Mouse (Mus musculus): ENCODE measurements around the gene Plekho1. TPM values are rescaled to one million over a fixed set of nuclear protein-coding genes. Genes with fewer than 3 reads are reported as not detected.
"Not testable (repeated sequence)": the region's sequence is repeated elsewhere in the genome, so short reads cannot be mapped to it uniquely, and the experiment has no call there.

The Plekho1 gene
- total and polyA plus RNA-seq, 3 experiments, result 22.3 to 24.6 (median 23.4) TPM

DNA sequence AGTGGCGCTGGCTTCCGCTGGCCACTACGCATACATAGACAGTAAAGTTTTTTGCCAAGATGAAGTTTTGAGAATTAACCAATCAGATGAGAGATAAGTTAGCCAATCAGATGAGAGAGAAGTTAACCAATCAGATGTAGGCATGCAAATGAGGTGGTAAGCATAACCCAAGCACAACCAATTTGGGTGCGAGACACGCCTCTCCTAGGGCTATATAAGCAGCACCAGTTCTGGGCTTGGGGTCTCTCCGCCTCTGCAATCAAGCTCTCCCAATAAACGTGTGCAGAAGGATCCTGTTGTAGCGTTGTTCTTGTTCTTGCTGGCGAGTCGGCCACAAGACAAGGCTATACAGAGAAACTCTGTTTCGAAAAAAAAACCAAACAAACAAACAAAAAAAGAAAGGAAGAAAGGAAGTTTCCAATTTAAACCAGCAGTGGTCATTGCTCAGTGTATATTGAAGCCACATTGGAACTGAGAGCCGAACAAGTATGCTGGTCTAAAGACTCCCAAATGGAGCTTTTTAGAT, 41.1 kb downstream of the Plekho1 start:
- H3K36me3 ChIP-seq (replicated peaks in 1 of 2; ENCODE audit: control insufficient read depth in 1 of 2, insufficient read depth in 1 of 2, low read length in 1 of 2); DNase-seq (ENCODE audit: extremely low read depth); H3K27me3 ChIP-seq (replicated peaks); in situ Hi-C loops (cut with MboI; ENCODE audit: low pct_ligation_motif_present, low pct_unique_long_range_greater_than_20kb, low sequenced_read_pairs); H3K79me2 ChIP-seq (replicated peaks; ENCODE audit: control insufficient read depth, extremely low read depth, insufficient read depth, poor library complexity, severe bottlenecking); H3K27ac ChIP-seq (ENCODE audit: insufficient read depth, low read depth); H3K9me3 ChIP-seq (replicated peaks; ENCODE audit: low read length); H3K4me3 ChIP-seq (replicated peaks in 1 of 3; ENCODE audit: low read depth in 2 of 3, low read length in 2 of 3, poor library complexity in 1 of 3); H3K4me2 ChIP-seq (ENCODE audit: insufficient read depth, low read depth, poor library complexity, severe bottlenecking); H3K9ac ChIP-seq (ENCODE audit: insufficient read depth, low read depth); dilution Hi-C loops (cut with MboI; ENCODE audit: extremely low pct_ligation_motif_present, extremely low pct_unique_long_range_greater_than_20kb, low sequenced_read_pairs): not testable (repeated sequence)
- peaks cover 16 to 56% of the 10 kb centered on the region in 2 experiments; a peak in 3 of 4 replicates for H3K4me1 ChIP-seq (ENCODE audit: control insufficient read depth in 1 of 2, insufficient read depth in 2 of 2)
- TF ChIP-seq TBP (conservative IDR thresholded peaks at IDR 0.05; ENCODE audit: low read depth, low read length), result peak; percentile 70; the same call in 1 of the 2 replicates

- in situ Hi-C loops (cut with MboI; ENCODE audit: low pct_ligation_motif_present, low pct_unique_long_range_greater_than_20kb, low sequenced_read_pairs), result no loop called here
- Histone ChIP-seq H3K27ac (ENCODE audit: insufficient read depth, low read depth) (no peak overlapping the region), H3K4me3 (replicated peaks in 1 of 3; ENCODE audit: low read depth in 2 of 3, low read length in 2 of 3, poor library complexity in 1 of 3) (no peak overlapping the region), H3K27me3 (replicated peaks) (no peaks in the 10 kb centered on the region), H3K79me2 (replicated peaks; ENCODE audit: control insufficient read depth, extremely low read depth, insufficient read depth, poor library complexity, severe bottlenecking) (no peaks in the 10 kb centered on the region), H3K9me3 (replicated peaks; ENCODE audit: low read length) (no peaks in the 10 kb centered on the region), H3K4me1 (ENCODE audit: control insufficient read depth in 1 of 2, insufficient read depth in 2 of 2) (peaks cover 16 to 56% of the 10 kb centered on the region in 2 experiments; a peak in 3 of 4 replicates), H3K9ac (ENCODE audit: insufficient read depth, low read depth) (no peak overlapping the region), H3K4me2 (ENCODE audit: insufficient read depth, low read depth, poor library complexity, severe bottlenecking) (no peak overlapping the region), H3K36me3 (replicated peaks in 1 of 2; ENCODE audit: control insufficient read depth in 1 of 2, insufficient read depth in 1 of 2, low read length in 1 of 2) (peaks cover 0 to 5% of the 10 kb centered on the region in 2 experiments)
- DNase-seq (ENCODE audit: extremely low read depth), result no peak
- TF ChIP-seq CHD1 (IDR thresholded peaks at IDR 0.05; ENCODE audit: low read depth, low read length) (no peak), EP300 (IDR thresholded peaks at IDR 0.05; ENCODE audit: low read length) (no peak), SMC3 (IDR thresholded peaks at IDR 0.05; ENCODE audit: low read depth, low read length) (no peak), RAD21 (IDR thresholded peaks at IDR 0.05; ENCODE audit: low read depth, low read length) (no peak), RCOR1 (conservative IDR thresholded peaks at IDR 0.05; ENCODE audit: low read depth, low read length) (no peak)
- dilution Hi-C loops (cut with MboI; ENCODE audit: extremely low pct_ligation_motif_present, extremely low pct_unique_long_range_greater_than_20kb, low sequenced_read_pairs), result no loop called here
Observed at GRCm38 (mm10) chr3:95953522-95953921, 42.3 kb downstream of the Plekho1 start.

GRCm38 (mm10) chr3:95953023-95953422, 42.8 kb downstream of the Plekho1 start:
- H3K4me1 ChIP-seq (ENCODE audit: control insufficient read depth in 1 of 2, insufficient read depth in 2 of 2), result peaks cover 16 to 56% of the 10 kb centered on the region in 2 experiments; a peak in 3 of 4 replicates
- H3K27me3 ChIP-seq (replicated peaks), result no peaks in the 10 kb centered on the region
- H3K9me3 ChIP-seq (replicated peaks; ENCODE audit: low read length), result no peaks in the 10 kb centered on the region
- no peak for TF ChIP-seq CTCF (conservative IDR thresholded peaks at IDR 0.05 in 1 of 2, IDR thresholded peaks at IDR 0.05 in 1 of 2; ENCODE audit: low read depth in 2 of 2, low read length in 2 of 2)
- no peak for TF ChIP-seq USF1 (IDR thresholded peaks at IDR 0.05; ENCODE audit: low read depth, low read length)
- TF ChIP-seq HCFC1 (IDR thresholded peaks at IDR 0.05; ENCODE audit: low read depth, low read length), result no peak
- no peak for TF ChIP-seq MAFK (IDR thresholded peaks at IDR 0.05; ENCODE audit: insufficient replicate concordance, low read length)
- no peak for TF ChIP-seq ZNF384 (IDR thresholded peaks at IDR 0.05; ENCODE audit: low read depth, low read length)
- no peak for TF ChIP-seq KAT2A (IDR thresholded peaks at IDR 0.05; ENCODE audit: insufficient replicate concordance, low read length)
- TF ChIP-seq MAZ (IDR thresholded peaks at IDR 0.05; ENCODE audit: low read depth, low read length), result no peak
- no peak for TF ChIP-seq ZC3H11A (IDR thresholded peaks at IDR 0.05; ENCODE audit: low read depth, low read length)
- TF ChIP-seq BHLHE40 (IDR thresholded peaks at IDR 0.05; ENCODE audit: low read depth, low read length), result no peak
- no peak for TF ChIP-seq SIN3A (IDR thresholded peaks at IDR 0.05; ENCODE audit: low read length)
- no peak for TF ChIP-seq ZKSCAN1 (IDR thresholded peaks at IDR 0.05; ENCODE audit: borderline replicate concordance, low read depth, low read length)
- no peak for TF ChIP-seq ETS1 (conservative IDR thresholded peaks at IDR 0.05; ENCODE audit: low read depth, low read length)
- no peak overlapping the region for H3K4me3 ChIP-seq (replicated peaks in 1 of 3; ENCODE audit: low read depth in 2 of 3, low read length in 2 of 3, poor library complexity in 1 of 3)
- no peak overlapping the region for H3K9ac ChIP-seq (ENCODE audit: insufficient read depth, low read depth)
- H3K4me2 ChIP-seq (ENCODE audit: insufficient read depth, low read depth, poor library complexity, severe bottlenecking), result no peak overlapping the region
- dilution Hi-C loops (cut with MboI; ENCODE audit: extremely low pct_ligation_motif_present, extremely low pct_unique_long_range_greater_than_20kb, low sequenced_read_pairs) (no loop called here), in situ Hi-C loops (cut with MboI; ENCODE audit: low pct_ligation_motif_present, low pct_unique_long_range_greater_than_20kb, low sequenced_read_pairs) (no loop called here)
- DNase-seq (ENCODE audit: extremely low read depth), result no peak
- H3K79me2 ChIP-seq (replicated peaks; ENCODE audit: control insufficient read depth, extremely low read depth, insufficient read depth, poor library complexity, severe bottlenecking), result no peaks in the 10 kb centered on the region
- H3K27ac ChIP-seq (ENCODE audit: insufficient read depth, low read depth), result no peak overlapping the region
- H3K36me3 ChIP-seq (replicated peaks in 1 of 2; ENCODE audit: control insufficient read depth in 1 of 2, insufficient read depth in 1 of 2, low read length in 1 of 2), result peaks cover 0 to 9% of the 10 kb centered on the region in 2 experiments

- peak overlapping the region; percentile 86 for H3K9ac ChIP-seq (ENCODE audit: insufficient read depth, low read depth)
- H3K4me2 ChIP-seq (ENCODE audit: insufficient read depth, low read depth, poor library complexity, severe bottlenecking), result peak overlapping the region; percentile 52; the same call in 1 of the 2 replicates
- dilution Hi-C loops (cut with MboI; ENCODE audit: extremely low pct_ligation_motif_present, extremely low pct_unique_long_range_greater_than_20kb, low sequenced_read_pairs); H3K27me3 ChIP-seq (replicated peaks); H3K9me3 ChIP-seq (replicated peaks; ENCODE audit: low read length); H3K79me2 ChIP-seq (replicated peaks; ENCODE audit: control insufficient read depth, extremely low read depth, insufficient read depth, poor library complexity, severe bottlenecking); DNase-seq (ENCODE audit: extremely low read depth); in situ Hi-C loops (cut with MboI; ENCODE audit: low pct_ligation_motif_present, low pct_unique_long_range_greater_than_20kb, low sequenced_read_pairs): not testable (repeated sequence)
- peak overlapping the region; percentile 90 for H3K27ac ChIP-seq (ENCODE audit: insufficient read depth, low read depth)
- H3K4me1 ChIP-seq (ENCODE audit: control insufficient read depth in 1 of 2, insufficient read depth in 2 of 2), result peaks cover 16 to 53% of the 10 kb centered on the region in 2 experiments; a peak in 3 of 4 replicates
- H3K4me3 ChIP-seq (replicated peaks in 1 of 3; ENCODE audit: low read depth in 2 of 3, low read length in 2 of 3, poor library complexity in 1 of 3), result peak overlapping the region; percentile 49 to 60 (median 58)
- peaks cover 3 to 19% of the 10 kb centered on the region in 2 experiments for H3K36me3 ChIP-seq (replicated peaks in 1 of 2; ENCODE audit: control insufficient read depth in 1 of 2, insufficient read depth in 1 of 2, low read length in 1 of 2)
Observed at GRCm38 (mm10) chr3:95951566-95951965, 44.2 kb downstream of the Plekho1 start.

Data from CH12.LX (cell line).